Mouse (Mus musculus): ENCODE measurements around the gene Snn.

GRCm38 (mm10) chr16:11014407-11014806 is 46.3 kb upstream of the Snn start:
- TF ChIP-seq POLR2A (IDR thresholded peaks at IDR 0.05; ENCODE audit: borderline replicate concordance, extremely low read depth, insufficient read depth, insufficient read length, poor library complexity, severe bottlenecking) (no peak), CTCF (IDR thresholded peaks at IDR 0.05; ENCODE audit: borderline replicate concordance, extremely low read depth, insufficient read depth, insufficient read length) (no peak)
